Mouse (Mus musculus) limb, embryonic 14.5 days (tissue): ENCODE measurements around the gene Mcfd2. TPM values are rescaled to one million over a fixed set of nuclear protein-coding genes. Genes with fewer than 3 reads are reported as not detected.

ENCODE experiments used
- ATAC-seq: fragments of 200-750 bp; cut with Nextera tagmentation; 2 replicates; pipeline ENCODE4 v1.8.0; 2017; ENCODE audit warnings: low read depth, moderate number of reproducible peaks, moderate TSS enrichment; ENCODE audit not compliant: low FRiP score
- DNase-seq: peaks from one replicate; pipeline ENCODE4 v3.0.0-alpha.2; 2015; ENCODE audit warnings: low spot score
- H3K27ac ChIP-seq: fragments of 300-500 bp; sonication (generic); replicated peaks from 2 replicates; pipeline ENCODE4 v1.5.1; 2014; ENCODE audit warnings: low read depth, mild to moderate bottlenecking, low read length, moderate library complexity, mixed read lengths
- H3K27me3 ChIP-seq: fragments of 300-500 bp; sonication (generic); 2 replicates; pipeline ENCODE4 v1.6.1; 2014; ENCODE audit warnings: low read length, mixed read lengths; ENCODE audit not compliant: control insufficient read depth, insufficient read depth
- H3K36me3 ChIP-seq: fragments of 300-500 bp; sonication (generic); 2 replicates; pipeline ENCODE4 v1.6.1; 2014; ENCODE audit warnings: mild to moderate bottlenecking, low read length, moderate library complexity, mixed read lengths; ENCODE audit not compliant: control insufficient read depth, insufficient read depth
- H3K4me1 ChIP-seq: fragments of 300-500 bp; sonication (generic); 2 replicates; pipeline ENCODE4 v1.6.1; 2014; ENCODE audit warnings: antibody characterized with exemption, low read length, mixed read lengths; ENCODE audit not compliant: control insufficient read depth, insufficient read depth
- H3K4me2 ChIP-seq: fragments of 300-500 bp; sonication (generic); replicated peaks from 2 replicates; pipeline ENCODE4 v1.6.1; 2014; ENCODE audit warnings: low read depth, mild to moderate bottlenecking, low read length, moderate library complexity; ENCODE audit not compliant: severe bottlenecking
- H3K4me3 ChIP-seq: fragments of 300-500 bp; sonication (generic); replicated peaks from 2 replicates; pipeline ENCODE4 v1.5.1; 2014; ENCODE audit warnings: low read length
- H3K9ac ChIP-seq: fragments of 300-500 bp; sonication (generic); 2 replicates; pipeline ENCODE4 v1.6.1; 2014; ENCODE audit warnings: mild to moderate bottlenecking, low read depth, low read length, moderate library complexity; ENCODE audit not compliant: severe bottlenecking
- H3K9me3 ChIP-seq: fragments of 300-500 bp; sonication (generic); 2 replicates; pipeline ENCODE4 v1.6.1; 2016; ENCODE audit warnings: low read length; ENCODE audit not compliant: control insufficient read depth
- POLR2A ChIP-seq: fragments of 200-500 bp; IDR thresholded peaks from 2 replicates; pipeline ENCODE4 v1.8.0; 2012; ENCODE audit warnings: inconsistent platforms, mild to moderate bottlenecking, moderate library complexity, borderline replicate concordance; ENCODE audit not compliant: insufficient read depth, insufficient read length; ENCODE audit errors: extremely low read depth
- WGBS: fragments of 180-500 bp; shearing (Covaris S2); extraction: QIAGEN DNeasy Blood & Tissue Kit; methylation state at CpG from one replicate; pipeline ENCODE4 v1.1.7; 2014; 5-methylcytosine and 5-hydroxymethylcytosine counted together
- polyA plus RNA-seq, 2 experiments: library from polyadenylated mRNA; depleted of rRNA in 1 of 2; stranded (reverse) in 1 of 2; unstranded in 1 of 2; fragments of >200 nt; fragmentation: Nextera tagmentation in 1 of 2; extraction: Ambion mirVana in 1 of 2; gene quantifications; 2 replicates each; pipeline versions ENCODE4 v1.2.1 to v1.2.3; 2012 to 2014

The Mcfd2 gene
- polyA plus RNA-seq, 2 experiments, result 70.3 to 98.4 TPM

DNA sequence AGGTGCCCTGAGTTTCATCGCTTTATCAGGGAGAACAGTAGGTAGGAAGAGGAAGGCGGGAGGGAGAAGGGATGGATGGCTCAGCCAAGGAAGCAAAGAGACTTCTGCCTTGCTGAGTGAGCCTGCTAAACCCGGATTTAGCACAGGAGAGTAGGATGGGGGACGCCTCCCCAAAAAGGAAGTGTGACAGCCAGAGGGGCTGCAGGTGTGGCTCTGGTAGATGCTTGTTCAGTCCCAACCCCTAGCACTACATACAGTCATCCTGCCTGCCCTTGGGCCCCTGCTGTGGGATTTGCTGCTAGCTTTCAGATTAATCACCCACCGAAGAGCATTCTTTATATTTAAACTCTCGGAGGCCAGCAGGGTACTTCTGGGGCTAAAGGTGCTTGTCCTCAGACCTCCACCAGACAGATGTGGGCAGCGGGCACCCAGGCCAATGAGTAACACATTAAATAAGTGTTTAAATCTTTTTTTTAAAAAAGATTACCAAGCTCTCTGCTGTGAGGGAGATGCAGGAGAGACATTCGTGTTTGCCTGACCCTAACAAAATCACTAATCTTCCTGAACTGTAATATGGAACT, 21.6 kb upstream of the Mcfd2 start:
- Histone ChIP-seq H3K4me1 (peaks cover 8% of the 10 kb centered on the region; the same call in 1 of the 2 replicates), H3K27me3 (peaks cover 17% of the 10 kb centered on the region), H3K36me3 (no peaks in the 10 kb centered on the region), H3K4me3 (no peak overlapping the region), H3K9me3 (no peaks in the 10 kb centered on the region), H3K9ac (no peak overlapping the region), H3K4me2 (no peak overlapping the region), H3K27ac (no peak overlapping the region)
- no peak for DNase-seq
- no peak for TF ChIP-seq POLR2A
- 59% methylated on average over 8 of the region's 8 CpGs for WGBS
- ATAC-seq, result no peak

DNA sequence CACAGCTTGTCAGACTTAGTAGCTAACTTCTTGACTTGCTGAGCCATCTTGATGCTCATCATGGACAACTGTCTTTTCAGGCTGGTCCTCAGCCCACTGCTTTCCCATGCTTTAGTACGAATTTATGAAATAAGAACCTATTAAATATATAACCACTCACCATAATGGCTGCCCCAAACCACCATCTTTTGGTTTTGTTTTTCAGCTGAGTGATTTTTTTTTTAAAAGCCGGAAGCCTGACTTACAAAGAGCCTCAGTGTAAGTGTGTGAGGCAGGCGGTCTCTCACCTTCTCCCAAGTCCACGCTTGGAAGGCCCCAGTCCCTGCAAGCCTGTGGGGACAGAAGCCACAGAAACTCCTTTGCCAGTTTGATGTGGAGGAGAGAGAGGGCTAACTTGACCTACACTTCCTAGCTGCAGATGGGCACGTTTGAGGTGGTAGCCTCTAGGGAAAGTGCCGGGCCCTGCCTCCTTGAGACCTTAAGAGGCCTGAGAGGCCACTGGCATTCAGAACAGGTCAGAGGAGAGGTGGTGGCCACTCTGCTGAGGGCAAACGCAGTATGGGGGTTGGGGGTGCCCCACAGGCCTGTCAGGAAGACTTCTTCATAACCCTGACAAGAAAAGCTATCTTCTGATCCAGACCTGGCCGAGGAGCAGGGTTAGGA, 20.9 kb upstream of the Mcfd2 start:
- 53% methylated on average over 8 of the region's 8 CpGs for WGBS
- Histone ChIP-seq H3K4me2 (no peak overlapping the region), H3K9ac (no peak overlapping the region)

DNA sequence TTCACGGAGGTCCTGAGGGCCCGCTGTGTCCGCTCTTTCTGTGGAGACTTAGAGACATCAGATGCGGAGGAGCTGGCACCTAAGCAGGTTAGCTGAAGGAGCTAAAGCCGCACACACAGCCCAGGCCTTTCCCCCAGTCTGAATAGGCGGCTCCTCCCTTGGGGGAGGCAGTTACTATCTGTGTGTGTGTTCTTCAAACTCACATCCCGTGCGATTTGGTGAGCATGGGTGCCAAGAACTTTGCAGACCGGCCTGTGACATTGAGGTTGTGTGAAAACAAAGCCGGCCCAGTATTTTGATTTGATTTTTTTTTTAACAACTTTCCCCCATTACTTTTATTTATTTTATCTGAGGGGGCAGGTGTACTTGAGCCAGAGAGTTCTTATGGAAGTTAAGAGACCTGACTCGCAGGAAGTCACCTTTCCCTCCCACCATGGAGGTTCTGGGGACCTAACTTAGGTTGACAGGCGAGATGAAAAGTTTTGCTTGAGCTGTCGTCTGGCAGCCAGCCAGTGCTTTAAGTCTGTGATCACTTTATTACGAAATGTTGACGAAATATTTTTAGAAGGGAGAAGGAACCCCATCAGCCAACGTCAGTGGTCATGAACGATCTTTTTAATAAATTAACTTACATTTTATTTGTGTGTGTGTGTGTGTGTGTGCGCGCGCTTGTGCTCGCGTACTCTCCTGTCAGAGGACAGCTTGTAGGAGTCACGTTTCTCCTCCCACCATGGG, 20.2 kb upstream of the Mcfd2 start:
- 70% methylated on average over 23 of the region's 23 CpGs for WGBS
- Histone ChIP-seq H3K9me3 (no peaks in the 10 kb centered on the region), H3K36me3 (no peaks in the 10 kb centered on the region), H3K4me3 (no peak overlapping the region), H3K4me1 (peaks cover 14% of the 10 kb centered on the region; the same call in 1 of the 2 replicates), H3K4me2 (no peak overlapping the region), H3K27me3 (peaks cover 17% of the 10 kb centered on the region), H3K27ac (no peak overlapping the region), H3K9ac (no peak overlapping the region)
- no peak for TF ChIP-seq POLR2A
- no peak for ATAC-seq
- DNase-seq, result no peak

More for the DNA sequence above, 20.9 kb upstream of the Mcfd2 start:
- H3K4me1 ChIP-seq, result peaks cover 10% of the 10 kb centered on the region; the same call in 1 of the 2 replicates
- ATAC-seq (no peak), DNase-seq (no peak)
- H3K9me3 ChIP-seq, result no peaks in the 10 kb centered on the region
- no peaks in the 10 kb centered on the region for H3K36me3 ChIP-seq
- H3K4me3 ChIP-seq, result no peak overlapping the region
- H3K27ac ChIP-seq, result no peak overlapping the region
- TF ChIP-seq POLR2A, result no peak
- peaks cover 17% of the 10 kb centered on the region for H3K27me3 ChIP-seq

DNA sequence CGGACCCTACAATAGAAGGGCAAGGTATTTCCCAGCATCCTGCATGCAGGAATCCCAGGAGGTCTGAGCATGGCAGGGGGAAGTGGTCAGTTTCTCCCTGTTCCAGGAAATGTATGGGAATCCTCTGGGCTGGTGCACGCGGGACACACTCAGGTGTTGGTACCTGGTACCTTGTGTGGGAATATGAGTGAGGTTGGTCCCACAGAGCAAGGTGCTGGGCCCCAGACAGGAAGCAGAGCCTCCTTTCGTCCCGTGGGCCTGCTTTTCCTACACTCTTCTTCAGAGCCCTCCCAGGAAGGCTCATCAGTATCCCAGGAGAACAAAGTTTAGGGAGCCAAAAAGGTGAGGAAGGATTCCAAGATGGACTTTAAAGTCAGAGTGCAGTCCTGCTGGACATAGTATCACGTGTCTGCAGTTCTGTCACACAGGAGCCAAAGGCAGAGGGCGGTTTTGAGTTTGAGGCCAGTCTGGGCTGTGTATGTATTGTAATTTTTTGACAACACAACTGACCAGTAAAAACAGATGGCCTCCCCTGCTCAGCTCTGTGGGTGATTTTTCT, 18.8 kb upstream of the Mcfd2 start:
- ATAC-seq (no peak), DNase-seq (no peak)
- Histone ChIP-seq H3K9me3 (no peaks in the 10 kb centered on the region), H3K9ac (no peak overlapping the region), H3K27me3 (peaks cover 17% of the 10 kb centered on the region), H3K4me2 (no peak overlapping the region), H3K4me1 (peaks cover 14% of the 10 kb centered on the region; the same call in 1 of the 2 replicates), H3K4me3 (peak overlapping the region; percentile 80; the same call in 1 of the 2 replicates), H3K36me3 (no peaks in the 10 kb centered on the region), H3K27ac (no peak overlapping the region)
- 58% methylated on average over 7 of the region's 7 CpGs for WGBS
- no peak for TF ChIP-seq POLR2A

DNA sequence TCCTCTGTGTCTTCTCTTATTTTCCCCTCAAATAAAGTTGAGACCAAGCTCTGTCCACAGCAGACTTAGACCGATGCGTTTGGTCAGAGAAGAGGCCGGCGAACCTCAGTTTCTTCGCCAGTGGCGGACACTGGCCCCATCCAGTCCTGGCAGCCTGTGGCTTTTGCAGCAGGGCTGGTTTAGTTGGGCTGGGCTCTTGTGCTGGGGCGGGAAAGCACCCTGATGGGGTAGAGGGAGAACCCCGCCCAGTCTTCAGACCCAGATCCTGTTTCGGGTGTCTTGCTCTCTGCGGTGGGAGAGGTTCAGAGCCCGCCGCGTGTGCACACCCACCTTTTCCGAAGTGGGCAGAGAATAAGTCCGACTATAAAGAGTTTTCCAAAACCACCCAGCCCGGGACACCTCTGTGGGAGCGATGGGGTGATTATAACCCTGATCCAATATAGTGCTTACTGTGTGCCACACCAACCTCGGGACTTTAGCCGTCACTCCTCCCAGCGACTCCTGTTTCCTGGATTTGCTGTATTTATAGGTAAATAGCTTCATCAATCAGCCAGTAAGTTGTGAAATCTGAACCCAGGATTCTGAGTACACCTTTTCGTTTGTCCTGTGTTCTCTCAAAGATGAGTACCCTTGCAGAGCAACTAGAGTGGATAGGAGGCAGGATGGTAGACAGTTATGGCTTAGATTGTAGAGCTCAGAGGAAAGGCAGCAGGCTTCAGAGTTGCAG, 18.2 kb upstream of the Mcfd2 start:
- Histone ChIP-seq H3K9ac (peak overlapping the region; percentile 88), H3K27me3 (peaks cover 17% of the 10 kb centered on the region), H3K27ac (no peak overlapping the region), H3K4me2 (peak overlapping the region; percentile 99), H3K9me3 (no peaks in the 10 kb centered on the region), H3K4me1 (peaks cover 14% of the 10 kb centered on the region; the same call in 1 of the 2 replicates), H3K36me3 (no peaks in the 10 kb centered on the region), H3K4me3 (peak overlapping the region; percentile 80)
- DNase-seq (no peak), ATAC-seq (no peak)
- WGBS, result 4% methylated on average over 21 of the region's 21 CpGs
- no peak for TF ChIP-seq POLR2A
